Comparison of ENCODE assay signal across 10 mouse cellular contexts in genomic region chr7:49400463-49400862, GRCm38 (mm10).
DNase-seq lines count a peak whose midpoint lies in the region; ATAC-seq and TF ChIP-seq lines count a peak whose summit lies in the region.
"Had no signal": no experiment of that assay in that cellular context is flagged by ENCODE, and none has a peak within 500 bp of the region (broad histone marks: within the 10 kb centered on the region; RNA-seq: fewer than 3 reads in every experiment).

No protein-coding gene starts in this region.

- 95% methylated on average over 19 of the region's 19 CpGs for WGBS in midbrain, embryonic 13.5 days
- WGBS in midbrain, postnatal 0 days = 92% methylated on average over 19 of the region's 19 CpGs
- WGBS in limb, embryonic 15.5 days = 58% methylated on average over 19 of the region's 19 CpGs
- 56% methylated on average over 19 of the region's 19 CpGs for WGBS in stomach, postnatal 0 days

- peaks cover 24% of the 10 kb centered on the region for H3K4me1 ChIP-seq in midbrain, embryonic 13.5 days (replicated peaks)
- peaks cover 3% of the 10 kb centered on the region; the same call in 1 of the 2 replicates for H3K4me1 ChIP-seq in midbrain, postnatal 0 days (ENCODE audit: insufficient read depth, low read length)
- H3K4me1 ChIP-seq in limb, embryonic 15.5 days = peaks cover 38% of the 10 kb centered on the region
- H3K4me1 ChIP-seq in stomach, postnatal 0 days (replicated peaks; ENCODE audit: control insufficient read depth, insufficient read depth) = no peaks in the 10 kb centered on the region

- no peaks in the 10 kb centered on the region for H3K9me3 ChIP-seq in midbrain, embryonic 13.5 days
- H3K9me3 ChIP-seq in midbrain, postnatal 0 days (ENCODE audit: low read length) = no peaks in the 10 kb centered on the region
- no peaks in the 10 kb centered on the region for H3K9me3 ChIP-seq in limb, embryonic 15.5 days
- no peaks in the 10 kb centered on the region for H3K9me3 ChIP-seq in stomach, postnatal 0 days (ENCODE audit: control insufficient read depth, low read length)
- H3K9me3 ChIP-seq: limb, embryonic 12.5 days had no signal

- no peaks in the 10 kb centered on the region for H3K36me3 ChIP-seq in midbrain, embryonic 13.5 days
- H3K36me3 ChIP-seq in midbrain, postnatal 0 days (ENCODE audit: insufficient read depth, low read length) = 0 out of 2 replicates have a peak, but pooled peaks cover 3% of the 10 kb centered on the region
- no peaks in the 10 kb centered on the region for H3K36me3 ChIP-seq in limb, embryonic 15.5 days
- H3K36me3 ChIP-seq in stomach, postnatal 0 days (ENCODE audit: control insufficient read depth, insufficient read depth, low read length) = no peaks in the 10 kb centered on the region
- H3K36me3 ChIP-seq: limb, embryonic 12.5 days had no signal

- TF ChIP-seq EP300 in stomach, postnatal 0 days (optimal IDR thresholded peaks at IDR 0.05) = no peak

- no peak overlapping the region for H3K4me3 ChIP-seq in midbrain, embryonic 13.5 days (replicated peaks)
- no peak overlapping the region for H3K4me3 ChIP-seq in midbrain, postnatal 0 days (ENCODE audit: low read depth, low read length)
- H3K4me3 ChIP-seq in limb, embryonic 15.5 days = no peak overlapping the region
- no peak overlapping the region for H3K4me3 ChIP-seq in stomach, postnatal 0 days (ENCODE audit: low read depth, low read length)
- H3K4me3 ChIP-seq: limb, embryonic 12.5 days had no signal

- no peaks in the 10 kb centered on the region for H3K27me3 ChIP-seq in midbrain, embryonic 13.5 days
- no peaks in the 10 kb centered on the region for H3K27me3 ChIP-seq in midbrain, postnatal 0 days (ENCODE audit: insufficient read depth, low read length)
- H3K27me3 ChIP-seq in limb, embryonic 15.5 days = no peaks in the 10 kb centered on the region
- H3K27me3 ChIP-seq in stomach, postnatal 0 days (ENCODE audit: control insufficient read depth, insufficient read depth, low read length) = no peaks in the 10 kb centered on the region
- H3K27me3 ChIP-seq: limb, embryonic 12.5 days had no signal

- H3K4me2 ChIP-seq in midbrain, embryonic 13.5 days (replicated peaks) = no peak overlapping the region
- no peak overlapping the region for H3K4me2 ChIP-seq in midbrain, postnatal 0 days (ENCODE audit: low read depth, low read length, poor library complexity, severe bottlenecking)
- no peak overlapping the region for H3K4me2 ChIP-seq in limb, embryonic 15.5 days
- peak overlapping the region; percentile 37 for H3K4me2 ChIP-seq in stomach, postnatal 0 days (replicated peaks; ENCODE audit: low read depth)
- H3K4me2 ChIP-seq: limb, embryonic 12.5 days had no signal

- no peak overlapping the region for H3K9ac ChIP-seq in midbrain, embryonic 13.5 days (replicated peaks)
- H3K9ac ChIP-seq in midbrain, postnatal 0 days (replicated peaks; ENCODE audit: low read length, poor library complexity, severe bottlenecking) = no peak overlapping the region
- no peak overlapping the region for H3K9ac ChIP-seq in limb, embryonic 15.5 days
- no peak overlapping the region for H3K9ac ChIP-seq in stomach, postnatal 0 days (ENCODE audit: low read length)
- H3K9ac ChIP-seq: limb, embryonic 12.5 days had no signal

- ATAC-seq in midbrain, embryonic 13.5 days = 0 out of 2 replicates have a peak, but pooled peaks have one; percentile 56
- no peak for ATAC-seq in midbrain, postnatal 0 days (ENCODE audit: low FRiP score)
- peak; percentile 32; the same call in 1 of the 2 replicates for ATAC-seq in limb, embryonic 15.5 days (ENCODE audit: insufficient number of reproducible peaks, low FRiP score, low TSS enrichment, low read depth)
- peak; percentile 83 for ATAC-seq in stomach, postnatal 0 days (ENCODE audit: low FRiP score, low TSS enrichment)
- ATAC-seq in CD4-positive, CD25-positive, alpha-beta regulatory T cell, adult 4 months = no peak

- intact Hi-C loops in heart, postnatal 14 days (cut with DNase I) = no loop called here
- intact Hi-C loops in left cerebral cortex, postnatal 36 days (cut with DNase I) = no loop called here

- TF ChIP-seq CTCF in midbrain, postnatal 0 days (IDR thresholded peaks at IDR 0.05) = no peak
- no peak for TF ChIP-seq CTCF in stomach, postnatal 0 days (IDR thresholded peaks at IDR 0.05; ENCODE audit: low read depth)

- no peak overlapping the region for H3K27ac ChIP-seq in midbrain, embryonic 13.5 days
- no peak overlapping the region for H3K27ac ChIP-seq in midbrain, postnatal 0 days (ENCODE audit: low read depth, low read length)
- no peak overlapping the region for H3K27ac ChIP-seq in limb, embryonic 15.5 days
- no peak overlapping the region for H3K27ac ChIP-seq in stomach, postnatal 0 days (replicated peaks)
- H3K27ac ChIP-seq: limb, embryonic 12.5 days had no signal

- no peak for DNase-seq in midbrain, postnatal 0 days (ENCODE audit: low spot score)
- DNase-seq in heart, postnatal 14 days = peak; percentile 16 to 26
- DNase-seq in stomach, postnatal 0 days (ENCODE audit: low spot score) = peak; percentile 68
- DNase-seq in left cerebral cortex, postnatal 36 days (ENCODE audit: low spot score in 2 of 2) = no peak
- DNase-seq: kidney, adult 11 months; right cerebral cortex, postnatal 25 days had no signal

Comparison
In these comparisons a context has a peak if more than half of its experiments do, and no peak if none do; other contexts are left out.
1. ATAC-seq: peak in midbrain, embryonic 13.5 days (single experiment), limb, embryonic 15.5 days (single experiment) and stomach, postnatal 0 days (single experiment); none in midbrain, postnatal 0 days (single experiment) and CD4-positive, CD25-positive, alpha-beta regulatory T cell, adult 4 months (single experiment).
2. DNase-seq: peak in heart, postnatal 14 days (2 of 2) and stomach, postnatal 0 days (single experiment); none in midbrain, postnatal 0 days (single experiment) and left cerebral cortex, postnatal 36 days (0 of 2).